Mouse (Mus musculus) C2C12 (cell line): ENCODE data around the gene Tbc1d22a.

ENCODE experiments used
- CTCF ChIP-seq: IDR thresholded peaks from one replicate; pipeline ENCODE4 v1.5.1; 2011; ENCODE audit not compliant: control insufficient read depth, insufficient read depth, insufficient read length
- MYOG ChIP-seq: IDR thresholded peaks from one replicate; pipeline ENCODE4 v1.6.1; 2011; ENCODE audit not compliant: control insufficient read depth, insufficient read length; ENCODE audit errors: extremely low read depth

DNA sequence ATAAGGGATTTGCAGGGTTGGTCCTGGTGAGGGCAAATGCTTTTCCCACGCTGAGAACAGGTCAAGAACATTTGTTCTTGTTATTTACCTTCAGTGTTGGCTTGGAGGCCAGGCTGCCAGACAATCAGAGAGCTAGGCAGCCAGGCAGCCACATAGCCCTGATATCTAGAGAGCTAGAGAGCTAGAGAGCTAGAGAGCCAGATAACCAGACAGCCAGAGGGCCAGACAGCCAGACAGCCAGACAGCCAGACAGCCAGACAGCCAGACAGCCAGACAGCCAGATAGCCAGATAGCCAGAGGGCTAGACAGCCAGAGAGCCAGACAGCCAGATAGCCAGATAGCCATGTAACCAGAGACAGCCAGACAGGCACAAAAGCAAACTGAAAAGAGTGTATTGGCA lies 208.6 kb downstream of the Tbc1d22a start:
- TF ChIP-seq MYOG = no peak
- no peak for TF ChIP-seq CTCF
